Mouse (Mus musculus): ENCODE measurements at regions not wholly inside any gene's neighbourhood (a gene's known extent, or its start where the extent isn't known, plus 50 kb on each side); places are given as distances from the start of the nearest gene placed in this dataset.
A peak's percentile ranks its signal among the peaks of the same experiment; 100 is the strongest.

- Histone ChIP-seq H3K4me3 (ENCODE audit: low read length) (peak overlapping the region; percentile 2; the same call in 1 of the 2 replicates), H3K27ac (ENCODE audit: low read depth, low read length) (no peak overlapping the region), H3K4me2 (ENCODE audit: low read length) (peak overlapping the region; percentile 25), H3K9ac (ENCODE audit: low read depth, low read length) (no peak overlapping the region), H3K27me3 (replicated peaks; ENCODE audit: control insufficient read depth, insufficient read depth, low read length) (no peaks in the 10 kb centered on the region), H3K36me3 (ENCODE audit: control insufficient read depth, insufficient read depth, low read length) (no peaks in the 10 kb centered on the region), H3K4me1 (ENCODE audit: control insufficient read depth, insufficient read depth, low read depth, low read length) (no peaks in the 10 kb centered on the region), H3K9me3 (ENCODE audit: control insufficient read depth, low read length) (no peaks in the 10 kb centered on the region)
- ATAC-seq: no peak
- 73% methylated on average over 10 of the region's 10 CpGs for WGBS
Observed at GRCm38 (mm10) chr3:149705724-149706123, 715.4 kb upstream of the Adgrl2 start.

- H3K36me3 ChIP-seq (ENCODE audit: control insufficient read depth, insufficient read depth, low read length): no peaks in the 10 kb centered on the region
- 68% methylated on average over 12 of the region's 12 CpGs for WGBS
- no peak overlapping the region for H3K27ac ChIP-seq (ENCODE audit: low read depth, low read length)
- H3K9me3 ChIP-seq (ENCODE audit: control insufficient read depth, low read length): no peaks in the 10 kb centered on the region
- H3K4me2 ChIP-seq (ENCODE audit: low read length): peak overlapping the region; percentile 25
- H3K9ac ChIP-seq (ENCODE audit: low read depth, low read length): no peak overlapping the region
- H3K27me3 ChIP-seq (replicated peaks; ENCODE audit: control insufficient read depth, insufficient read depth, low read length): no peaks in the 10 kb centered on the region
- peak overlapping the region; percentile 2; the same call in 1 of the 2 replicates for H3K4me3 ChIP-seq (ENCODE audit: low read length)
- H3K4me1 ChIP-seq (ENCODE audit: control insufficient read depth, insufficient read depth, low read depth, low read length): no peaks in the 10 kb centered on the region
- 0 out of 2 replicates have a peak, but pooled peaks have one; percentile 24 for ATAC-seq
Observed at GRCm38 (mm10) chr3:149705322-149705721, 715.0 kb upstream of the Adgrl2 start.

- H3K9ac ChIP-seq (ENCODE audit: low read depth, low read length): no peak overlapping the region
- WGBS: 93% methylated on average over 4 of the region's 4 CpGs
- no peak for ATAC-seq
- H3K27ac ChIP-seq (ENCODE audit: low read depth, low read length): no peak overlapping the region
- H3K4me2 ChIP-seq (ENCODE audit: low read length): no peak overlapping the region
- no peaks in the 10 kb centered on the region for H3K4me1 ChIP-seq (ENCODE audit: control insufficient read depth, insufficient read depth, low read depth, low read length)
- H3K27me3 ChIP-seq (replicated peaks; ENCODE audit: control insufficient read depth, insufficient read depth, low read length): no peaks in the 10 kb centered on the region
- H3K9me3 ChIP-seq (ENCODE audit: control insufficient read depth, low read length): no peaks in the 10 kb centered on the region
- H3K4me3 ChIP-seq (ENCODE audit: low read length): no peak overlapping the region
- no peaks in the 10 kb centered on the region for H3K36me3 ChIP-seq (ENCODE audit: control insufficient read depth, insufficient read depth, low read length)
Observed at GRCm38 (mm10) chr3:149704478-149704877, 714.1 kb upstream of the Adgrl2 start.

- H3K4me2 ChIP-seq (ENCODE audit: low read length): no peak overlapping the region
- H3K4me1 ChIP-seq (ENCODE audit: control insufficient read depth, insufficient read depth, low read depth, low read length): no peaks in the 10 kb centered on the region
- no peak for ATAC-seq
- H3K27me3 ChIP-seq (replicated peaks; ENCODE audit: control insufficient read depth, insufficient read depth, low read length): no peaks in the 10 kb centered on the region
- H3K27ac ChIP-seq (ENCODE audit: low read depth, low read length): no peak overlapping the region
- 76% methylated on average over 4 of the region's 4 CpGs for WGBS
- no peaks in the 10 kb centered on the region for H3K36me3 ChIP-seq (ENCODE audit: control insufficient read depth, insufficient read depth, low read length)
- no peaks in the 10 kb centered on the region for H3K9me3 ChIP-seq (ENCODE audit: control insufficient read depth, low read length)
- H3K4me3 ChIP-seq (ENCODE audit: low read length): no peak overlapping the region
- no peak overlapping the region for H3K9ac ChIP-seq (ENCODE audit: low read depth, low read length)
Observed at GRCm38 (mm10) chr3:149683561-149683960, 693.2 kb upstream of the Adgrl2 start.

- whole genome bisulfite sequencing: 83% methylated on average over 5 of the region's 5 CpGs
- Histone ChIP-seq H3K27me3 (replicated peaks; ENCODE audit: control insufficient read depth, insufficient read depth, low read length) (no peaks in the 10 kb centered on the region), H3K9me3 (ENCODE audit: control insufficient read depth, low read length) (no peaks in the 10 kb centered on the region), H3K36me3 (ENCODE audit: control insufficient read depth, insufficient read depth, low read length) (no peaks in the 10 kb centered on the region), H3K27ac (ENCODE audit: low read depth, low read length) (no peak overlapping the region), H3K4me1 (ENCODE audit: control insufficient read depth, insufficient read depth, low read depth, low read length) (no peaks in the 10 kb centered on the region), H3K4me2 (ENCODE audit: low read length) (no peak overlapping the region), H3K9ac (ENCODE audit: low read depth, low read length) (no peak overlapping the region), H3K4me3 (ENCODE audit: low read length) (no peak overlapping the region)
- no peak for ATAC-seq
Observed at GRCm38 (mm10) chr3:149682246-149682645, 691.9 kb upstream of the Adgrl2 start.

GRCm38 (mm10) chr3:149673926-149674325 is 683.6 kb upstream of the Adgrl2 start:
- Histone ChIP-seq H3K36me3 (ENCODE audit: control insufficient read depth, insufficient read depth, low read length) (no peaks in the 10 kb centered on the region), H3K27me3 (replicated peaks; ENCODE audit: control insufficient read depth, insufficient read depth, low read length) (no peaks in the 10 kb centered on the region), H3K4me3 (ENCODE audit: low read length) (no peak overlapping the region), H3K4me2 (ENCODE audit: low read length) (no peak overlapping the region), H3K4me1 (ENCODE audit: control insufficient read depth, insufficient read depth, low read depth, low read length) (no peaks in the 10 kb centered on the region), H3K27ac (ENCODE audit: low read depth, low read length) (no peak overlapping the region), H3K9me3 (ENCODE audit: control insufficient read depth, low read length) (no peaks in the 10 kb centered on the region), H3K9ac (ENCODE audit: low read depth, low read length) (no peak overlapping the region)
- ATAC-seq: no peak

GRCm38 (mm10) chr3:149664624-149665023 is 674.3 kb upstream of the Adgrl2 start:
- H3K27me3 ChIP-seq (replicated peaks; ENCODE audit: control insufficient read depth, insufficient read depth, low read length): no peaks in the 10 kb centered on the region
- no peaks in the 10 kb centered on the region for H3K36me3 ChIP-seq (ENCODE audit: control insufficient read depth, insufficient read depth, low read length)
- no peaks in the 10 kb centered on the region for H3K9me3 ChIP-seq (ENCODE audit: control insufficient read depth, low read length)
- no peak for ATAC-seq
- 93% methylated on average over 3 of the region's 3 CpGs for WGBS
- no peak overlapping the region for H3K4me3 ChIP-seq (ENCODE audit: low read length)
- no peaks in the 10 kb centered on the region for H3K4me1 ChIP-seq (ENCODE audit: control insufficient read depth, insufficient read depth, low read depth, low read length)
- no peak overlapping the region for H3K4me2 ChIP-seq (ENCODE audit: low read length)
- H3K9ac ChIP-seq (ENCODE audit: low read depth, low read length): no peak overlapping the region
- H3K27ac ChIP-seq (ENCODE audit: low read depth, low read length): no peak overlapping the region

GRCm38 (mm10) chr3:149638324-149638723 is 648.0 kb upstream of the Adgrl2 start:
- H3K4me3 ChIP-seq (ENCODE audit: low read length): no peak overlapping the region
- H3K27ac ChIP-seq (ENCODE audit: low read depth, low read length): no peak overlapping the region
- no peak overlapping the region for H3K9ac ChIP-seq (ENCODE audit: low read depth, low read length)
- ATAC-seq: no peak
- no peaks in the 10 kb centered on the region for H3K27me3 ChIP-seq (replicated peaks; ENCODE audit: control insufficient read depth, insufficient read depth, low read length)
- H3K9me3 ChIP-seq (ENCODE audit: control insufficient read depth, low read length): no peaks in the 10 kb centered on the region
- H3K36me3 ChIP-seq (ENCODE audit: control insufficient read depth, insufficient read depth, low read length): no peaks in the 10 kb centered on the region
- 81% methylated on average over 2 of the region's 2 CpGs for WGBS
- no peak overlapping the region for H3K4me2 ChIP-seq (ENCODE audit: low read length)
- no peaks in the 10 kb centered on the region for H3K4me1 ChIP-seq (ENCODE audit: control insufficient read depth, insufficient read depth, low read depth, low read length)

GRCm38 (mm10) chr3:149626186-149626585 is 635.8 kb upstream of the Adgrl2 start:
- Histone ChIP-seq H3K4me1 (ENCODE audit: control insufficient read depth, insufficient read depth, low read depth, low read length) (no peaks in the 10 kb centered on the region), H3K4me3 (ENCODE audit: low read length) (no peak overlapping the region), H3K36me3 (ENCODE audit: control insufficient read depth, insufficient read depth, low read length) (no peaks in the 10 kb centered on the region), H3K9me3 (ENCODE audit: control insufficient read depth, low read length) (no peaks in the 10 kb centered on the region), H3K27ac (ENCODE audit: low read depth, low read length) (no peak overlapping the region), H3K27me3 (replicated peaks; ENCODE audit: control insufficient read depth, insufficient read depth, low read length) (no peaks in the 10 kb centered on the region), H3K9ac (ENCODE audit: low read depth, low read length) (no peak overlapping the region), H3K4me2 (ENCODE audit: low read length) (no peak overlapping the region)
- ATAC-seq: no peak

GRCm38 (mm10) chr3:149625497-149625896 is 635.1 kb upstream of the Adgrl2 start:
- no peak overlapping the region for H3K27ac ChIP-seq (ENCODE audit: low read depth, low read length)
- H3K4me1 ChIP-seq (ENCODE audit: control insufficient read depth, insufficient read depth, low read depth, low read length): no peaks in the 10 kb centered on the region
- H3K27me3 ChIP-seq (replicated peaks; ENCODE audit: control insufficient read depth, insufficient read depth, low read length): no peaks in the 10 kb centered on the region
- H3K36me3 ChIP-seq (ENCODE audit: control insufficient read depth, insufficient read depth, low read length): no peaks in the 10 kb centered on the region
- H3K9me3 ChIP-seq (ENCODE audit: control insufficient read depth, low read length): no peaks in the 10 kb centered on the region
- 100% methylated on average over 1 of the region's 1 CpGs for WGBS
- ATAC-seq: no peak
- no peak overlapping the region for H3K9ac ChIP-seq (ENCODE audit: low read depth, low read length)
- H3K4me3 ChIP-seq (ENCODE audit: low read length): no peak overlapping the region
- no peak overlapping the region for H3K4me2 ChIP-seq (ENCODE audit: low read length)
